Mouse (Mus musculus) liver, adult 2 months (tissue): ENCODE measurements around the gene S100a5.
A peak's percentile ranks its signal among the peaks of the same experiment; 100 is the strongest.

Experiments
- CTCF ChIP-seq: fragments of 200-500 bp; IDR thresholded peaks from 2 replicates; pipeline ENCODE4 v1.5.1; 2011; ENCODE audit warnings: low read depth, low read length, control low read depth
- POLR2A ChIP-seq: fragments of 200-500 bp; IDR thresholded peaks from 2 replicates; pipeline ENCODE4 v1.6.1; 2011; ENCODE audit warnings: low read length, control low read depth; ENCODE audit not compliant: insufficient read depth; ENCODE audit errors: extremely low read depth

GRCm38 (mm10) chr3:90639511-90640154 is 31.3 kb downstream of the S100a5 start:
- TF ChIP-seq CTCF: peak; percentile 70
- TF ChIP-seq POLR2A: no peak
